ENCODE assay signal across 9 mouse cellular contexts in the genomic region with DNA sequence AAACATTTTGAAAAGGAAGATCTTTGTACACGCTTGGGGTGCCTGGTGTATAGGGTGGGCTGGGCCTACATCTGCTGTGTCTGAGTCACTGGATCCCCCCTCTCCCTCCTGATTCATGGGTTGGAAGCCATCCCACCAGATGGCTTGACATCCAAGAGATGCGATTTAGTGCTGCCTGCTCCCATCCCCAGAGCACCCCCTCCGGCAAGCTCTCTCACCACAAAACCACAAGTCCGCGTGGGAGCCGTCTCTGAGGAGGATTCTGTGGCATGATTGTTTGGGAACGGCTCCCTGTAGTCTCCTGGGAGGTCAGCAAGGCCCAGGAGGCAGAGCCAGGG. TPM values are rescaled to one million over a fixed set of nuclear protein-coding genes. Genes with fewer than 3 reads are reported as not detected.
A peak's percentile ranks its signal among the peaks of the same experiment; 100 is the strongest.
DNase-seq lines count a peak whose midpoint lies in the region; ATAC-seq and TF ChIP-seq lines count a peak whose summit lies in the region.
"Had no signal": no experiment of that assay in that cellular context is flagged by ENCODE, and none has a peak within 500 bp of the region (broad histone marks: within the 10 kb centered on the region; RNA-seq: fewer than 3 reads in every experiment).

No protein-coding gene starts in this region.

- H3K4me2 ChIP-seq in forebrain, embryonic 16.5 days (ENCODE audit: low read length), result no peak overlapping the region

- no peaks in the 10 kb centered on the region for H3K36me3 ChIP-seq in C2C12 (ENCODE audit: control insufficient read depth, insufficient read depth)
- no peaks in the 10 kb centered on the region for H3K36me3 ChIP-seq in forebrain, embryonic 16.5 days (ENCODE audit: control insufficient read depth, insufficient read depth)

- no peak overlapping the region for H3K9ac ChIP-seq in forebrain, embryonic 16.5 days (replicated peaks; ENCODE audit: low read depth, low read length)

- no peaks in the 10 kb centered on the region for H3K27me3 ChIP-seq in C2C12 (ENCODE audit: control insufficient read depth, insufficient read depth, insufficient read length)
- H3K27me3 ChIP-seq in forebrain, embryonic 16.5 days (replicated peaks; ENCODE audit: control insufficient read depth, insufficient read depth, low read length), result no peaks in the 10 kb centered on the region

- no peak overlapping the region for H3ac ChIP-seq in C2C12 (ENCODE audit: control insufficient read depth, insufficient read length, low read depth)

- no peak overlapping the region for H3K4me3 ChIP-seq in C2C12 (ENCODE audit: insufficient read depth, poor library complexity, severe bottlenecking)
- H3K4me3 ChIP-seq in forebrain, embryonic 16.5 days (replicated peaks; ENCODE audit: low read length), result no peak overlapping the region

- peaks cover 6% of the 10 kb centered on the region for H3K9me3 ChIP-seq in forebrain, embryonic 16.5 days (ENCODE audit: control insufficient read depth, low read length)

- no peaks in the 10 kb centered on the region for H3K4me1 ChIP-seq in forebrain, embryonic 16.5 days (replicated peaks; ENCODE audit: control insufficient read depth, insufficient read depth, low read length)

- 67% methylated on average over 7 of the region's 7 CpGs for WGBS in forebrain, embryonic 16.5 days

- H3K79me2 ChIP-seq in C2C12 (ENCODE audit: control insufficient read depth, insufficient read depth), result no peaks in the 10 kb centered on the region

- no peak for TF ChIP-seq CTCF in C2C12 (IDR thresholded peaks at IDR 0.05; ENCODE audit: control insufficient read depth, insufficient read depth, insufficient read length)

- H3K79me3 ChIP-seq in C2C12 (ENCODE audit: low read depth), result no peaks in the 10 kb centered on the region

- no peak overlapping the region for H3K27ac ChIP-seq in forebrain, embryonic 16.5 days (ENCODE audit: low read length)
- H3K27ac ChIP-seq: macrophage had no signal

- peak; percentile 10 for DNase-seq in adrenal gland, adult 2 months
- no peak for DNase-seq in adrenal gland, adult 8-10 months
- DNase-seq in heart, adult 8-10 months (ENCODE audit: low spot score), result peak; percentile 60
- peak; percentile 53 to 76 for DNase-seq in layer of hippocampus, postnatal 14 days (ENCODE audit: low spot score in 2 of 2)
- peak; percentile 84 for DNase-seq in right cerebral cortex, postnatal 25 days
- DNase-seq in spleen, adult 18-20 months, result no peak

- no peak for ATAC-seq in forebrain, embryonic 16.5 days

TF ChIP-seq in C2C12, 6 proteins besides CTCF, POLR2A, EP300 and RAD21:
- peak; percentile 73 for TF ChIP-seq MYOD1 (IDR thresholded peaks at IDR 0.05; ENCODE audit: control insufficient read depth, insufficient read length, low read depth)
- TF ChIP-seq MAX (IDR thresholded peaks at IDR 0.05), result peak; percentile 94
- peak; percentile 33 for TF ChIP-seq FOSL1 (IDR thresholded peaks at IDR 0.05; ENCODE audit: insufficient read depth, low read length, poor library complexity, severe bottlenecking)
- TF ChIP-seq USF1 (IDR thresholded peaks at IDR 0.05; ENCODE audit: low read depth), result no peak

RNA-seq across cellular contexts. Expression of a gene that starts 45.5 kb away (rescaled TPM):
- total RNA-seq in adrenal gland, adult 2 months (2021), result 10 to 100 TPM; 27.6 to 44.6 TPM
- polyA plus RNA-seq in adrenal gland, adult 2 months (2012; rRNA removed), result 46.9 and 47.6 TPM in 2 replicates
- 10 to 100 TPM; 18.2 to 48.1 (median 25.2) TPM for total RNA-seq in adrenal gland, adult 8-10 months (2022)
- polyA plus RNA-seq in C2C12 (2012; fragmentation: generic; extraction: Trizol), result 0.39 TPM
- 10 to 100 TPM; 27.7 to 45.4 (median 40.4) TPM for total RNA-seq in heart, adult 8-10 months (2022)
- total RNA-seq in layer of hippocampus, postnatal 14 days (2021), result 10 to 100 TPM in 1 of 2 experiments, 1 to 10 TPM in 1; 9.7 to 12.0 TPM
- polyA plus RNA-seq in forebrain, embryonic 16.5 days (2015; fragmentation: Nextera tagmentation; extraction: Ambion mirVana), result 8.1 and 14.7 TPM in 2 replicates

RNA-seq across cellular contexts. Expression of a gene that starts 57.1 kb away (rescaled TPM):
- 100 to 1,000 TPM; 199 to 288 TPM for total RNA-seq in adrenal gland, adult 2 months (2021)
- 214 and 244 TPM in 2 replicates for polyA plus RNA-seq in adrenal gland, adult 2 months (2012; rRNA removed)
- 100 to 1,000 TPM; 163 to 254 (median 213) TPM for total RNA-seq in adrenal gland, adult 8-10 months (2022)
- 3.8 TPM for polyA plus RNA-seq in C2C12 (2012; fragmentation: generic; extraction: Trizol)
- 10 to 100 TPM; 23.3 to 31.8 (median 29.8) TPM for total RNA-seq in heart, adult 8-10 months (2022)
- 10 to 100 TPM; 39.4 to 41.8 TPM for total RNA-seq in layer of hippocampus, postnatal 14 days (2021)
- 10.3 and 19.1 TPM in 2 replicates for polyA plus RNA-seq in forebrain, embryonic 16.5 days (2015; fragmentation: Nextera tagmentation; extraction: Ambion mirVana)

Comparison
In these comparisons a context has a peak if more than half of its experiments do, and no peak if none do; other contexts are left out.
1. DNase-seq: peak in adrenal gland, adult 2 months (single experiment), heart, adult 8-10 months (single experiment), layer of hippocampus, postnatal 14 days (2 of 2) and right cerebral cortex, postnatal 25 days (single experiment); none in adrenal gland, adult 8-10 months (single experiment) and spleen, adult 18-20 months (0 of 2).